Mouse (Mus musculus) MEL (cell line): ENCODE measurements around the gene E2f3. TPM values are rescaled to one million over a fixed set of nuclear protein-coding genes. Genes with fewer than 3 reads are reported as not detected.

ENCODE experiments used
- DNase-seq: peaks from one replicate; pipeline ENCODE4 v3.0.0; 2011; ENCODE audit warnings: low read depth, low spot score
- H3K27ac ChIP-seq: 2 replicates; pipeline ENCODE4 v1.5.1; 2012; ENCODE audit warnings: low read depth, mild to moderate bottlenecking, control low read depth, low read length, moderate library complexity; ENCODE audit not compliant: control insufficient read depth
- H3K27me3 ChIP-seq, 2 experiments: fragments of 150-350 bp in 1 of 2; sonication (generic) in 1 of 2; 2 replicates each; pipeline ENCODE4 v1.6.1; 2012; ENCODE audit warnings: low read length in 2 of 2, mild to moderate bottlenecking in 2 of 2, improper control_type of control experiment in 1 of 2, moderate library complexity in 1 of 2; ENCODE audit not compliant: insufficient read depth in 2 of 2, control insufficient read depth in 1 of 2
- H3K36me3 ChIP-seq, 2 experiments: 2 replicates each; pipeline ENCODE4 v1.6.1; 2012 to 2014; ENCODE audit warnings: low read length in 2 of 2, improper control_type of control experiment in 1 of 2, inconsistent platforms in 1 of 2, mild to moderate bottlenecking in 1 of 2; ENCODE audit not compliant: insufficient read depth in 2 of 2, control insufficient read depth in 1 of 2
- H3K4me1 ChIP-seq, 2 experiments: fragments of 150-350 bp in 1 of 2; sonication (generic) in 1 of 2; 2 replicates each; pipeline ENCODE4 v1.6.1; 2012; ENCODE audit warnings: low read length in 2 of 2, improper control_type of control experiment in 1 of 2, mild to moderate bottlenecking in 1 of 2; ENCODE audit not compliant: insufficient read depth in 2 of 2, control insufficient read depth in 1 of 2
- H3K4me3 ChIP-seq, 2 experiments: fragments of 150-350 bp in 1 of 2; sonication (generic) in 1 of 2; 2 replicates each; pipeline ENCODE4 v1.5.1; 2012; ENCODE audit warnings: low read depth in 2 of 2, low read length in 2 of 2, mild to moderate bottlenecking in 2 of 2, moderate library complexity in 2 of 2, control low read depth in 1 of 2, improper control_type of control experiment in 1 of 2; ENCODE audit not compliant: control insufficient read depth in 1 of 2, insufficient read depth in 1 of 2
- H3K79me2 ChIP-seq: 2 replicates; pipeline ENCODE4 v1.6.1; 2012; ENCODE audit warnings: mild to moderate bottlenecking, low read length, moderate library complexity; ENCODE audit not compliant: control insufficient read depth, poor library complexity, insufficient read depth
- H3K9ac ChIP-seq: 2 replicates; pipeline ENCODE4 v1.6.1; 2012; ENCODE audit warnings: low read depth, mild to moderate bottlenecking, control low read depth, low read length, moderate library complexity; ENCODE audit not compliant: control insufficient read depth, poor library complexity, severe bottlenecking
- H3K9me3 ChIP-seq: fragments of 150-350 bp; sonication (generic); replicated peaks from 2 replicates; pipeline ENCODE4 v1.6.1; 2012; ENCODE audit warnings: mild to moderate bottlenecking, low read length, improper control_type of control experiment, moderate library complexity; ENCODE audit not compliant: insufficient read depth
- CTCF ChIP-seq, 3 experiments: IDR thresholded peaks in 2 of 3; conservative IDR thresholded peaks in 1 of 3; 2 replicates each; pipeline ENCODE4 v1.5.1; 2011 to 2012; ENCODE audit warnings: low read length in 3 of 3, low read depth in 2 of 3, mild to moderate bottlenecking in 2 of 3, improper control_type of control experiment in 1 of 3, inconsistent platforms in 1 of 3, mixed read lengths in 1 of 3, moderate library complexity in 1 of 3; ENCODE audit not compliant: control insufficient read depth in 1 of 3, insufficient read depth in 1 of 3, poor library complexity in 1 of 3, severe bottlenecking in 1 of 3
- E2F4 ChIP-seq: IDR thresholded peaks from 2 replicates; pipeline ENCODE4 v1.6.1; 2011; ENCODE audit warnings: low read depth, low read length, improper control_type of control experiment, borderline replicate concordance
- ELF1 ChIP-seq: IDR thresholded peaks from 2 replicates; pipeline ENCODE4 v1.6.1; 2014; ENCODE audit warnings: low read depth, mild to moderate bottlenecking, inconsistent platforms, low read length, improper control_type of control experiment, moderate library complexity
- EP300 ChIP-seq, 2 experiments: IDR thresholded peaks; 2 replicates each; pipeline ENCODE4 v1.6.1; 2011; ENCODE audit warnings: improper control_type of control experiment in 2 of 2, low read length in 2 of 2, low read depth in 1 of 2, mild to moderate bottlenecking in 1 of 2
- GATA1 ChIP-seq: IDR thresholded peaks from 2 replicates; pipeline ENCODE4 v1.6.1; 2011; ENCODE audit warnings: low read depth, low read length, improper control_type of control experiment
- MAFK ChIP-seq: IDR thresholded peaks from 2 replicates; pipeline ENCODE4 v1.6.1; 2011; ENCODE audit warnings: low read depth, mild to moderate bottlenecking, low read length, improper control_type of control experiment, borderline replicate concordance
- MEF2A ChIP-seq: IDR thresholded peaks from 2 replicates; pipeline ENCODE4 v1.6.1; 2014; ENCODE audit warnings: low read depth, mild to moderate bottlenecking, inconsistent platforms, low read length, improper control_type of control experiment; ENCODE audit not compliant: poor library complexity, insufficient replicate concordance, severe bottlenecking; ENCODE audit errors: extremely low read depth
- MXI1 ChIP-seq: IDR thresholded peaks from 2 replicates; pipeline ENCODE4 v1.6.1; 2011; ENCODE audit warnings: mild to moderate bottlenecking, low read depth, low read length, improper control_type of control experiment
- MYC ChIP-seq: IDR thresholded peaks from 2 replicates; pipeline ENCODE4 v1.6.1; 2011; ENCODE audit warnings: low read depth, mild to moderate bottlenecking, low read length, improper control_type of control experiment, moderate library complexity
- NELFE ChIP-seq: IDR thresholded peaks from 2 replicates; pipeline ENCODE4 v1.6.1; 2011; ENCODE audit warnings: low read depth, low read length, improper control_type of control experiment
- POLR2AphosphoS2 ChIP-seq: IDR thresholded peaks from 2 replicates; pipeline ENCODE4 v1.6.1; 2011; ENCODE audit warnings: low read length, improper control_type of control experiment
- RAD21 ChIP-seq: IDR thresholded peaks from 2 replicates; pipeline ENCODE4 v1.6.1; 2011; ENCODE audit warnings: mild to moderate bottlenecking, low read depth, low read length, improper control_type of control experiment
- RCOR1 ChIP-seq: IDR thresholded peaks from 2 replicates; pipeline ENCODE4 v1.6.1; 2012; ENCODE audit warnings: low read depth, mild to moderate bottlenecking, inconsistent platforms, low read length, improper control_type of control experiment
- TBP ChIP-seq: IDR thresholded peaks from 2 replicates; pipeline ENCODE4 v1.8.0; 2011; ENCODE audit warnings: low read depth, low read length, improper control_type of control experiment
- UBTF ChIP-seq: IDR thresholded peaks from 2 replicates; pipeline ENCODE4 v1.6.1; 2012; ENCODE audit warnings: low read depth, mild to moderate bottlenecking, inconsistent platforms, low read length, improper control_type of control experiment, moderate library complexity, borderline replicate concordance; ENCODE audit not compliant: insufficient read depth
- USF1 ChIP-seq: IDR thresholded peaks from 2 replicates; pipeline ENCODE4 v1.6.1; 2014; ENCODE audit warnings: low read depth, mild to moderate bottlenecking, inconsistent platforms, low read length, improper control_type of control experiment, moderate library complexity
- ZKSCAN1 ChIP-seq: IDR thresholded peaks from 2 replicates; pipeline ENCODE4 v1.6.1; 2012; ENCODE audit warnings: low read depth, mild to moderate bottlenecking, inconsistent platforms, low read length, improper control_type of control experiment, moderate library complexity
- polyA plus RNA-seq, 2 experiments: library from polyadenylated mRNA; stranded (reverse) in 1 of 2; unstranded in 1 of 2; fragments of >175 nt in 1 of 2; fragments of >200 nt in 1 of 2; gene quantifications; 2 replicates each; pipeline versions ENCODE4 v1.2.1 to v1.2.4; 2012; ENCODE audit warnings: low replicate concordance in 2 of 2, low read depth in 1 of 2; ENCODE audit not compliant: insufficient read length in 2 of 2, insufficient read depth in 1 of 2, missing spikeins in 1 of 2
- total RNA-seq: library from RNA; depleted of rRNA; stranded (reverse); fragments of 300-350 nt; gene quantifications from 2 replicates; pipeline ENCODE4 v1.2.3, GENCODE M21; 2012

The E2f3 gene
- total and polyA plus RNA-seq, 3 experiments = 12.8 to 20.0 TPM; not detected in 1

DNA sequence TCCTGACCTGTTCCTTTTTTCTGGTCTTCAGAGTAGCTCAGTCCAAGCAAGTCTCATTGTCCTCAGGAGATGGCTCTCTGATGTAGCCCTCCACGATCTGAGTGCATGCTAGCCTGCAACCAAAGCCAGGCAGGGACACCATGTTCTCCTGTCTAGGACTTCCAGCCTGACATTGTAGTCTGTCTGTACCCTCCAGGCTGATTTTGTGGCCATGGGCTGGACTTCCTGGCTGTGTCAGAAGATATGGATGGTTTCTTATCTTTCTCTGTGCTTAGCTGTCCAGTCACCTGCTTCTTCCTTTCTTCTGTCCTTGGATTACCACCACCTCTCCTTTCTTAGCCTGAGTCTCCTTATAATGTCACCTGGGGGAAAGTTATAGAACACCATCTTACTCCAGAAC, 83.2 kb downstream of the E2f3 start:
- H3K27ac ChIP-seq = no peak overlapping the region
- H3K27me3 ChIP-seq = no peaks in the 10 kb centered on the region
- H3K79me2 ChIP-seq = no peaks in the 10 kb centered on the region
- DNase-seq = no peak
- H3K4me1 ChIP-seq = no peaks in the 10 kb centered on the region
- H3K4me3 ChIP-seq = no peak overlapping the region
- 0 out of 4 replicates have a peak, but pooled peaks cover 0 to 3% of the 10 kb centered on the region in 2 experiments for H3K36me3 ChIP-seq
- H3K9ac ChIP-seq = no peak overlapping the region
- TF ChIP-seq NELFE (no peak), ZKSCAN1 (no peak), RAD21 (no peak), USF1 (no peak), EP300 (IDR thresholded peaks at IDR 0.05; ENCODE audit: low read depth in 1 of 2, low read length in 2 of 2) (0 out of 4 replicates have a peak, but pooled peaks of 1 of the 2 experiments have one; percentile 10), POLR2AphosphoS2 (no peak), MAFK (no peak), ELF1 (no peak), CTCF (IDR thresholded peaks at IDR 0.05 in 2 of 3, conservative IDR thresholded peaks at IDR 0.05 in 1 of 3; ENCODE audit: control insufficient read depth in 1 of 3, insufficient read depth in 1 of 3, low read depth in 2 of 3, low read length in 3 of 3, poor library complexity in 1 of 3, severe bottlenecking in 1 of 3) (no peak), MYC (no peak), MXI1 (no peak), GATA1 (0 out of 2 replicates have a peak, but pooled peaks have one; percentile 14), E2F4 (no peak)
- no peaks in the 10 kb centered on the region for H3K9me3 ChIP-seq

DNA sequence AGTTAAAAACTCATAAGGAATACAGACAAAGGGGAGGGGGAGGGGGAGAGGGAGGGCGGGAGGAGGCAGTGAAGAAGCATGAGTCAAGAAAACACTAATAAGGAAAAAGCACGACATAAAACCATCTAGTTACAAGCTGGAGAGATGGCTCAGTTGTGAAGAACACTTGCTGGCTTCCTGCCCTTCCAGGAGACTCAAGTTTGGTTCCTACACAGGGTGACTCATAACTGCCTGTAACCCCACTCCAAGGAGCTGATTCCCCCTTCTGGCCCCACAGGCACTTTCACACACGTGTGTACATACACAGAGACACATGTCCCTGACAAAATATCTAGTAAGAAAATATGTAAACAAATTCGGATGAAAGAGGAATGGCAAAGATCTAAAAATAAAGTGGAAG, 84.2 kb downstream of the E2f3 start:
- Histone ChIP-seq H3K36me3 (0 out of 4 replicates have a peak, but pooled peaks cover 0 to 3% of the 10 kb centered on the region in 2 experiments), H3K9me3 (no peaks in the 10 kb centered on the region), H3K4me1 (no peaks in the 10 kb centered on the region), H3K27me3 (no peaks in the 10 kb centered on the region), H3K4me3 (no peak overlapping the region), H3K79me2 (no peaks in the 10 kb centered on the region), H3K9ac (no peak overlapping the region), H3K27ac (no peak overlapping the region)
- TF ChIP-seq MEF2A (no peak), MAFK (no peak), NELFE (no peak), UBTF (0 out of 2 replicates have a peak, but pooled peaks have one; percentile 52), TBP (peak; percentile 96), RCOR1 (no peak), CTCF (IDR thresholded peaks at IDR 0.05 in 2 of 3, conservative IDR thresholded peaks at IDR 0.05 in 1 of 3; ENCODE audit: control insufficient read depth in 1 of 3, insufficient read depth in 1 of 3, low read depth in 2 of 3, low read length in 3 of 3, poor library complexity in 1 of 3, severe bottlenecking in 1 of 3) (no peak), ZKSCAN1 (no peak)
- peak; percentile 52 for DNase-seq
